Mouse (Mus musculus) 3T3-L1 (cell line): ENCODE measurements around the gene Olfr1193.
"Not testable (repeated sequence)": the region's sequence is repeated elsewhere in the genome, so short reads cannot be mapped to it uniquely, and the experiment has no call there.

ENCODE experiments used
- DNase-seq: peaks from one replicate; pipeline ENCODE4 v3.0.0-alpha.2; 2015; ENCODE audit warnings: low read depth, low spot score

Gene Olfr1193

GRCm38 (mm10) chr2:88675328-88675727 is at the start of gene Olfr1193:
Gene Olfr1193, plus strand, starts transcription at chr2:88675628.
- not testable (repeated sequence) for DNase-seq

- DNase-seq: not testable (repeated sequence)
Observed at GRCm38 (mm10) chr2:88640242-88640641, 35.2 kb upstream of the Olfr1193 start, which contains the start of gene Olfr1191-ps1. Gene Olfr1191-ps1, plus strand, starts transcription at chr2:88640542.

GRCm38 (mm10) chr2:88648209-88648608 is 27.2 kb upstream of the Olfr1193 start, which contains the start of gene Olfr1192-ps1:
Gene Olfr1192-ps1, plus strand, starts transcription at chr2:88648509.
- no peak for DNase-seq

GRCm38 (mm10) chr2:88689087-88689486 is 13.7 kb downstream of the Olfr1193 start, which contains the start of gene Olfr1195:
Gene Olfr1195, minus strand, starts transcription at chr2:88689187.
- DNase-seq: no peak

GRCm38 (mm10) chr2:88704497-88704896 is 29.1 kb downstream of the Olfr1193 start, which contains the start of gene Olfr1196:
Gene Olfr1196, minus strand, starts transcription at chr2:88704597.
- DNase-seq: no peak
